Mouse (Mus musculus) c-Kit-positive CD71-negative TER-119-negative erythroid progenitor cells, embryonic 14.5 days (primary cell): ENCODE measurements around the gene Olfr1431.
"Not testable (repeated sequence)": the region's sequence is repeated elsewhere in the genome, so short reads cannot be mapped to it uniquely, and the experiment has no call there.

Experiments
- DNase-seq: peaks from one replicate; pipeline ENCODE4 v3.0.0-alpha.2; 2013; ENCODE audit warnings: low read depth

Gene Olfr1431

GRCm38 (mm10) chr19:12200334-12200733 lies at the start of gene Olfr1431:
Olfr1431 (plus strand) TSS chr19:12200634.
- no peak for DNase-seq

DNA sequence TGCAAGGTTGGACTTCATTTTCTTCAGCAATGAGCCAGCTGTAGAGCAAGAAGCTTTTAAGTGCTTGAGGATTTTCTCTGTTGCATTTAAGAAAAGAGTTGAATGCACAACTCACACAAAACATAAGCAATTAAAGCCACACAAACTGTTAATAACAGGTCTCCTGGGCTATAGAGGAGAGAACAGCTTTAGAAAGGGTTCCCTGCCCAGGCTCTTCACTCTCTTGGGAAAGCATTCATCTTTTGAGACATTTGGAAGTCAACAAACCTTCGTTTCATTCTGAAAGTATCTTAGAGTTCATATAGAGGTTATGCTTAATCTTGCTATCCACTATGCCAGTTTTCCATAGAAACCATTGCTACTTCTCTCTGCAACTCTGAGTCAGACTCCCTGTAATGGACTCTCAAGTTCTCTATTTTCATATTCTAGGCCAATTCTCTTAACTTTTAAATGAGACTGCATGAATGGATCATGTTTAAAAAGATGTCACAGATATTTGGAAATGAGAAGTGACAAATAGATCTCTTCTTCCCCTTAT lies 30.3 kb upstream of the Olfr1431 start, which contains the start of gene Olfr1555-ps1:
Gene Olfr1555-ps1, minus strand, starts transcription at position 51 of the 538 bp plus-strand sequence.
- DNase-seq: not testable (repeated sequence)

DNA sequence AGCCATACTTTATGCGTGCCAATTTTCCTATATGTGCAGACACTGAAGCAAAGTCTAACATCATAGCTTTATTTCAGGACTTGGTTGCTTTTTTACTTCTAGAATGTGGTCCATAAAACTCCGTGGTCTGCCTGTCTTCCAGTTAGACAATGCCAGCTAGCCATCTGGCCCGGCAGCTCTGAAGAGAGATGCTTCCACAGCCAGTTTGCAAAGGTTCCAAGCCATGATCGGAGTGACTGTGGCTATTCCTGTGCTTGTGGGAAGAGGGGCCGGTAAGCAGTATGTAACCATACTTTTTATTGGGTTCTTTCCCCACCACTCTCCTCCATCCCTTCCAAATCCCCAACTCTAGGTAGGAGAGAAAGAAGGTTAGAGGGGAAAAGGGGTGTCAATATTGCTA lies 25.0 kb upstream of the Olfr1431 start:
- DNase-seq: not testable (repeated sequence)

GRCm38 (mm10) chr19:12199076-12199475 lies 1.4 kb upstream of the Olfr1431 start:
- DNase-seq: not testable (repeated sequence)

DNA sequence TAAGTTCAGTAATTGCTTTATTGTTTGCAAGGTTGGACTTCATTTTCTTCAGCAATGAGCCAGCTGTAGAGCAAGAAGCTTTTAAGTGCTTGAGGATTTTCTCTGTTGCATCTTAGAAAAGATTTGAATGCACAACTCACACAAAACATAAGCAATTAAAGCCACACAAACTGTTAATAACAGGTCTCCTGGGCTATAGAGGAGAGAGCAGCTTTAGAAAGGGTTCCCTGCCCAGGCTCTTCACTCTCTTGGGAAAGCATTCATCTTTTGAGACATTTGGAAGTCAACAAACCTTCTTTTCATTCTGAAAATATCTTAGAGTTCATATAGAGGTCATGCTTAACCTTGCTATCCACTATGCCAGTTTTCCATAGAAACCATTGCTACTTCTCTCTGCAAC lies 32.1 kb downstream of the Olfr1431 start, which contains the start of gene Olfr1432:
Gene Olfr1432, minus strand, starts transcription at position 101 of the 400 bp plus-strand sequence.
- not testable (repeated sequence) for DNase-seq

DNA sequence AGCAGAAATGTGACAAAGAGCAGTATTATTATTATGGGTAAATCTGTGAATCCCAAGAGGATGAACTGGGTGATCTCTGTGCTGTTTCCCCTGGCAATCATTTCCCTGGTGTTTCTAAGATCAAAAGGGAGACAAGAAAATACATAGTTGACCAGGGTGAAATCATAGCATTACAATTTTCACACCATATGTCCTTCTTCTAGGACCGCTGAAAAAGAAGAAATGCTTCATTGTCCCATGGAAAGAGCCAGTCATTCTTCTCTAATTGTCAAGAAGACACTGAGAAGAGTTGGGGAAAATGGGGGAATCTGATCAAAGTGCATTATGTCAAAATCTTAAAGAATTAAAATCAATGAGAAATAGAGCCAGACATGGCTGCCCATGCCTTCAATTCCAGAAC lies 41.1 kb downstream of the Olfr1431 start, which contains the start of gene Olfr262:
Gene Olfr262, minus strand, starts transcription at position 101 of the 400 bp plus-strand sequence.
- DNase-seq: no peak

- DNase-seq: no peak
Observed at GRCm38 (mm10) chr19:12260732-12261131, 60.3 kb downstream of the Olfr1431 start, which contains the start of gene Olfr235. Olfr235 (plus strand) TSS chr19:12261032.
